Mouse (Mus musculus): ENCODE results near the gene Isl2. TPM values are rescaled to one million over a fixed set of nuclear protein-coding genes. Genes with fewer than 3 reads are reported as not detected.

Gene Isl2
- total RNA-seq, 2 experiments from 2014 or later, result not detected

GRCm38 (mm10) chr9:55546176-55547010 is 7.9 kb downstream of the Isl2 start:
- peak; percentile 45 for DNase-seq

DNA sequence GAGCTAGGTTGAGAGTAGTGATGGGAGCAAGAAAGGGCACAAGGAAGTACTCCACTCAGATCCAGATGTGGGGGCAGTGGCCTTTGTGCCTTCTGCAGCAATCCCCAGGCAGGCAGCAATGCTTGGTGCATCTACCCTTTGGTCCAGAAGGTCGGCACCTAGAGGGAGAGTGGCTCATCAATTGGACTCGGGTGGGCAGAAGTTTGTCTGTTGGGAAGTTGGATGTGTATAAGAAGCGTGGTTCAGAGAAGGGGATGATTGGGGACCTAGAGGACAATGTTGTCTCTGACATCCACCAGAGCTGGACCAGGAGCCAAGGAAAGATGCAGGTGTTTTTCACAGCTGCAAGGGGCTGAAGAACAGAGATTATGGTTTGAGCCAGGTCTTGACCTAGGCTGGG is 10.4 kb downstream of the Isl2 start:
- DNase-seq, result no peak

DNA sequence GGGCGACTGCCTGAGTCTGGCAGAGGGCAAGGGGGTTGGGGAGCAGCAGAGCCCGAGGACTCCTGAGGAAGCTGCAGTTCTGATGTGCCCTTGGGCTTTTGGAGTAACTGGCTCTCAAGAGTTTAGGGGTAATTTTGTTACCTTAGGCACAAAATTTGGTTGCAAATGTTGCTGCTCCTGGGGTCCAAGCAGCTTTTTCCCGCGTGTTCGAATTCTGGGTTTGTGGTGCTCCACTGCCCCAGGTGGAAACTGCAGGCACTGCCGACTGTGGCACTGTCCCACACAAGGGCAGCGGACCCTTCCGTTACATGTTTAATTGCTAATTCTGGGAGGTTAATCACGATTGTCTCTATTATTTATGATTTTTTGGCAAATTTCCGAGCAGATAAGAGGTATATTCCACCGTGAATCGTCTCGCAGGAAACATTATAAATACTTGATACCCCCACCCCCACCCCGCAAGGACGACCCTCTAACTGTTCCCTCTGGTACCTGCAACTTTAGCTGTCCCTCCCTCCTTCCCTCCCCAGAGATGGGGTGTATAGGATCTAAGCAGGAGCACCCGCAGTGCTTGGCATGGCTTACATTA is 10.9 kb downstream of the Isl2 start:
- DNase-seq, result no peak

GRCm38 (mm10) chr9:55554986-55555385 is 16.5 kb downstream of the Isl2 start:
- no peak for DNase-seq

DNA sequence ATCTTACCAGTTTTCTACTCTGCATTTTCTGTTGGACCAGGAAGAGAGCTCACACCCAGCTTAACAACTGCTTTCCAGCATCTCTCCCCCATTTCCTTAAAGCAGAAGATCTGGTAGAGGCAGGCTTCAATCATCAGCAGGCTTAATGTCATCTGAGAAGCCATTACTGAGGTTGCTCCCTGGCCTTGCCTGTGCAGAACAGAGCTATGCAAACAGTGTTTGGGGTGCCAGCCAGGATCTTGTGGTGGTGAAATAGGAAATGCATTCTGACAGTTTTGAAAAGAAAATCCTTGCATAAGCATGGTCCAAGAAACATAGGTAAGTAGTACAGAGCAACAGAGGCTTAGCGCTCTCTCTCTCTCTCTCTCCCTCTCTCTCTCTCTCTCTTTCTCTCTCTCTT is 22.5 kb downstream of the Isl2 start:
- DNase-seq, result no peak

DNA sequence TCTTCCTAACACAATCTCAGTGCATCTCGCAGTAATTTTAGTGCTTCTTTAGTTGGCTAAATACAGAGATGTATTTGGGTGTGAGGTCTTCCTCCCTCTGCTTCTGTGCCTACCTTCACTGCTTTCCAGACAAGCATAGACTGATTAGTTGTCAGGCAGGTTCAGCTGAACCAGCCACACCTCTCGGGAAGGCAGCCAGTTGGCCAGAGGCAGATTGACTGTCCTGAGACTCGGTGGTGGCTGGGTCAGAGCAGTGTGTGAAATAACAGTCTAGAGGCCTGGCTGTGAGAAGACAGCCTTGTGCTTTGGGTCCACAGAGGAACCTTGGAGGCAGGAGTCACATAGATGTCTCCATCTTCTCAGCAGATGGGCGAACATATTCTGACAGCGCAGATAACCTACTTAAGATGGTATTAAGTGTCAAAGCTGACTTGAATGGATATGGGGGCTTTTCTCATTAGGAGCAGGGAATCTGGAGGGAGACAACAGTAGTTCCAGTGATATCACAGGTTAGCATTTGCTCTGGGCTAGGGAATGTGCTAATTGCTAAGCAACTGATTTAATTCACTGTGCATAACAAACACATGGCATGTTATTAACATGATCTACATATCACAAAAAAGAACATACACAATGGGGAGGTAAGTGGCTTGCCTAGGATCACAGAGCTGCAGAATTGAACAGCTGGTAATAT is 30.1 kb downstream of the Isl2 start:
- no peak for DNase-seq

GRCm38 (mm10) chr9:55571071-55571470 is 32.6 kb downstream of the Isl2 start:
- DNase-seq, result no peak

- no peak for DNase-seq
Measured at GRCm38 (mm10) chr9:55576571-55576970, 38.1 kb downstream of the Isl2 start.

DNA sequence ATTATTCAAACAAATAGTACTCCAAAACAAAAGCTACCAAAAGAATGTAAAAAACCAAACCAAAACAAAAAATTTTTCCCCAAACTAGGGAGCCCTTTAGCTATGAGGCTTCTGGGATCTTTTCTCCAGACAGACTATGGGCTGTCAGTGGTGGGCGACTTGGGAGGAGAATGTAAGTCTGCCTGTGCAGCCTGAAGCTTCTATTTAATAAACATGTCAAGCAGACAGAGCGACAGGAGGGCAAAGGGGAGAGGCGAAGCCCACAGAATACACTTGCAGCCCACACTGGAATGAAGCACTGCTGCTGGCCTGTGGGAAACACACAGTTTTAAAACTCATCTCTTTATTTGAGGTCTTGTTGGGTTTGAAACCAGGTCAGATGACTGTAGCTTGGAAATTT is 42.9 kb downstream of the Isl2 start:
- no peak for DNase-seq

GRCm38 (mm10) chr9:55586141-55586540 is 47.7 kb downstream of the Isl2 start:
- no peak for DNase-seq

Other genes with a start within 250 kb of the Isl2 start
- 1 to 10 TPM in 1 of 2 experiments, not detected in 1; 1.3 TPM for gene Nrg4, start 211.8 kb upstream of the Isl2 start, total RNA-seq (2021)
- under 1 TPM; 0.59 to 0.70 TPM for gene Tmem266, start 211.8 kb upstream of the Isl2 start, total RNA-seq (2021)
- gene Etfa, start 26.4 kb upstream of the Isl2 start, total RNA-seq (2021), result 100 to 1,000 TPM; 245 to 247 TPM